Mouse (Mus musculus) midbrain, embryonic 14.5 days (tissue): ENCODE results near the gene Ralgps1. TPM values are rescaled to one million over a fixed set of nuclear protein-coding genes. Genes with fewer than 3 reads are reported as not detected.

Experiments used
- ATAC-seq: fragments of 200-750 bp; cut with Nextera tagmentation; 2 replicates; pipeline ENCODE4 v1.8.0; 2017; ENCODE audit warnings: moderate number of reproducible peaks, moderate library complexity; ENCODE audit not compliant: low FRiP score, low TSS enrichment
- DNase-seq: peaks from one replicate; pipeline ENCODE4 v3.0.0-alpha.2; 2015
- H3K27ac ChIP-seq: fragments of 300-500 bp; sonication (generic); replicated peaks from 2 replicates; pipeline ENCODE4 v1.5.1; 2014; ENCODE audit warnings: mild to moderate bottlenecking, low read depth, low read length, moderate library complexity
- H3K27me3 ChIP-seq: fragments of 300-500 bp; sonication (generic); 2 replicates; pipeline ENCODE4 v1.6.1; 2014; ENCODE audit warnings: low read length, control low read depth, mixed read lengths; ENCODE audit not compliant: control insufficient read depth, insufficient read depth
- H3K36me3 ChIP-seq: fragments of 300-500 bp; sonication (generic); 2 replicates; pipeline ENCODE4 v1.6.1; 2014; ENCODE audit warnings: low read length, control low read depth; ENCODE audit not compliant: control insufficient read depth, insufficient read depth
- H3K4me1 ChIP-seq: fragments of 300-500 bp; sonication (generic); 2 replicates; pipeline ENCODE4 v1.6.1; 2014; ENCODE audit warnings: mild to moderate bottlenecking, antibody characterized with exemption, low read length, control low read depth; ENCODE audit not compliant: control insufficient read depth, insufficient read depth
- H3K4me2 ChIP-seq: fragments of 300-500 bp; sonication (generic); 2 replicates; pipeline ENCODE4 v1.6.1; 2014; ENCODE audit warnings: mild to moderate bottlenecking, low read length, moderate library complexity
- H3K4me3 ChIP-seq: fragments of 300-500 bp; sonication (generic); replicated peaks from 2 replicates; pipeline ENCODE4 v1.5.1; 2014; ENCODE audit warnings: low read depth, low read length
- H3K9ac ChIP-seq: fragments of 300-500 bp; sonication (generic); replicated peaks from 2 replicates; pipeline ENCODE4 v1.6.1; 2014; ENCODE audit warnings: mild to moderate bottlenecking, low read length, moderate library complexity
- H3K9me3 ChIP-seq: fragments of 300-500 bp; sonication (generic); 2 replicates; pipeline ENCODE4 v1.6.1; 2016; ENCODE audit warnings: low read length, control low read depth, mixed read lengths; ENCODE audit not compliant: control insufficient read depth
- WGBS: fragments of 180-500 bp; shearing (Covaris S2); extraction: QIAGEN DNeasy Blood & Tissue Kit; methylation state at CpG from one replicate; pipeline ENCODE4 v1.1.7; 2014; 5-methylcytosine and 5-hydroxymethylcytosine counted together
- polyA plus RNA-seq: library from polyadenylated mRNA; unstranded; fragments of >200 nt; fragmentation: Nextera tagmentation; extraction: Ambion mirVana; gene quantifications from 2 replicates; pipeline ENCODE4 v1.2.1, GENCODE M21; 2014

Gene Ralgps1
- polyA plus RNA-seq, 1 experiment from 2014 or later = 58.8 TPM

GRCm38 (mm10) chr2:33355558-33355957 is 15.7 kb downstream of the Ralgps1 start:
- no peaks in the 10 kb centered on the region for H3K4me1 ChIP-seq
- H3K36me3 ChIP-seq = no peaks in the 10 kb centered on the region
- H3K4me3 ChIP-seq = no peak overlapping the region
- WGBS = 81% methylated on average over 6 of the region's 6 CpGs
- no peak overlapping the region for H3K9ac ChIP-seq
- H3K9me3 ChIP-seq = no peaks in the 10 kb centered on the region
- H3K4me2 ChIP-seq = no peak overlapping the region
- H3K27ac ChIP-seq = no peak overlapping the region
- DNase-seq (peak; percentile 76), ATAC-seq (no peak)
- no peaks in the 10 kb centered on the region for H3K27me3 ChIP-seq

GRCm38 (mm10) chr2:33353432-33353831 is 17.9 kb downstream of the Ralgps1 start:
- DNase-seq (no peak), ATAC-seq (no peak)
- no peak overlapping the region for H3K9ac ChIP-seq
- H3K4me3 ChIP-seq = no peak overlapping the region
- no peak overlapping the region for H3K4me2 ChIP-seq
- no peaks in the 10 kb centered on the region for H3K4me1 ChIP-seq
- H3K27ac ChIP-seq = no peak overlapping the region
- no peaks in the 10 kb centered on the region for H3K36me3 ChIP-seq
- H3K9me3 ChIP-seq = no peaks in the 10 kb centered on the region
- no peaks in the 10 kb centered on the region for H3K27me3 ChIP-seq
- 57% methylated on average over 5 of the region's 5 CpGs for whole genome bisulfite sequencing

GRCm38 (mm10) chr2:33351449-33351848 is 19.8 kb downstream of the Ralgps1 start:
- no peak for ATAC-seq
- no peak overlapping the region for H3K27ac ChIP-seq
- H3K9me3 ChIP-seq = no peaks in the 10 kb centered on the region
- no peaks in the 10 kb centered on the region for H3K36me3 ChIP-seq
- no peak overlapping the region for H3K4me3 ChIP-seq
- DNase-seq = no peak
- H3K4me2 ChIP-seq = no peak overlapping the region
- H3K27me3 ChIP-seq = no peaks in the 10 kb centered on the region
- no peak overlapping the region for H3K9ac ChIP-seq
- 87% methylated on average over 3 of the region's 3 CpGs for WGBS
- H3K4me1 ChIP-seq = no peaks in the 10 kb centered on the region

- Histone ChIP-seq H3K4me3 (no peak overlapping the region), H3K27me3 (no peaks in the 10 kb centered on the region), H3K9me3 (no peaks in the 10 kb centered on the region), H3K4me1 (no peaks in the 10 kb centered on the region), H3K9ac (no peak overlapping the region), H3K27ac (no peak overlapping the region), H3K4me2 (no peak overlapping the region), H3K36me3 (no peaks in the 10 kb centered on the region)
- ATAC-seq (no peak), DNase-seq (no peak)
- 75% methylated on average over 6 of the region's 6 CpGs for WGBS
These were observed 20.4 kb downstream of the Ralgps1 start for GRCm38 (mm10) chr2:33350921-33351320.

- DNase-seq (no peak), ATAC-seq (no peak)
- Histone ChIP-seq H3K36me3 (no peaks in the 10 kb centered on the region), H3K27ac (0 out of 2 replicates have a peak overlapping the region, but pooled peaks have one; percentile 32), H3K4me3 (no peak overlapping the region), H3K4me1 (no peaks in the 10 kb centered on the region), H3K27me3 (no peaks in the 10 kb centered on the region), H3K9me3 (no peaks in the 10 kb centered on the region), H3K9ac (no peak overlapping the region), H3K4me2 (no peak overlapping the region)
- WGBS = 51% methylated on average over 2 of the region's 2 CpGs
These were observed 21.7 kb downstream of the Ralgps1 start for GRCm38 (mm10) chr2:33349581-33349980.

GRCm38 (mm10) chr2:33349081-33349480 is 22.2 kb downstream of the Ralgps1 start:
- Histone ChIP-seq H3K27ac (no peak overlapping the region), H3K9ac (no peak overlapping the region), H3K9me3 (no peaks in the 10 kb centered on the region), H3K4me2 (no peak overlapping the region), H3K4me3 (no peak overlapping the region), H3K27me3 (no peaks in the 10 kb centered on the region), H3K36me3 (no peaks in the 10 kb centered on the region), H3K4me1 (no peaks in the 10 kb centered on the region; the same call in 1 of the 2 replicates)
- 30% methylated on average over 2 of the region's 2 CpGs for WGBS
- DNase-seq (peak; percentile 95), ATAC-seq (0 out of 2 replicates have a peak, but pooled peaks have one; percentile 57)

- no peak overlapping the region for H3K27ac ChIP-seq
- H3K9me3 ChIP-seq = no peaks in the 10 kb centered on the region
- no peaks in the 10 kb centered on the region for H3K36me3 ChIP-seq
- 85% methylated on average over 3 of the region's 3 CpGs for WGBS
- no peak overlapping the region for H3K9ac ChIP-seq
- H3K4me3 ChIP-seq = no peak overlapping the region
- no peak overlapping the region for H3K4me2 ChIP-seq
- H3K27me3 ChIP-seq = no peaks in the 10 kb centered on the region
- H3K4me1 ChIP-seq = no peaks in the 10 kb centered on the region; the same call in 1 of the 2 replicates
- no peak for DNase-seq
- ATAC-seq = no peak
These were observed 23.0 kb downstream of the Ralgps1 start for GRCm38 (mm10) chr2:33348260-33348659.

- ATAC-seq (no peak), DNase-seq (peak; percentile 48)
- no peak overlapping the region for H3K9ac ChIP-seq
- H3K9me3 ChIP-seq = no peaks in the 10 kb centered on the region
- WGBS = 42% methylated on average over 3 of the region's 3 CpGs
- no peak overlapping the region for H3K27ac ChIP-seq
- no peak overlapping the region for H3K4me3 ChIP-seq
- no peaks in the 10 kb centered on the region for H3K27me3 ChIP-seq
- H3K4me2 ChIP-seq = no peak overlapping the region
- H3K4me1 ChIP-seq = no peaks in the 10 kb centered on the region; the same call in 1 of the 2 replicates
- no peaks in the 10 kb centered on the region for H3K36me3 ChIP-seq
These were observed 23.7 kb downstream of the Ralgps1 start for GRCm38 (mm10) chr2:33347607-33348006.

GRCm38 (mm10) chr2:33346749-33347148 is 24.5 kb downstream of the Ralgps1 start:
- WGBS = 79% methylated on average over 5 of the region's 5 CpGs
- Histone ChIP-seq H3K9me3 (no peaks in the 10 kb centered on the region), H3K4me3 (no peak overlapping the region), H3K4me1 (no peaks in the 10 kb centered on the region; the same call in 1 of the 2 replicates), H3K4me2 (no peak overlapping the region), H3K27me3 (no peaks in the 10 kb centered on the region), H3K27ac (no peak overlapping the region), H3K9ac (no peak overlapping the region), H3K36me3 (no peaks in the 10 kb centered on the region)
- DNase-seq (no peak), ATAC-seq (no peak)
